Mouse (Mus musculus) C2C12 (cell line): ENCODE data around the gene Tmem121.

Experiments
- CTCF ChIP-seq: IDR thresholded peaks from one replicate; pipeline ENCODE4 v1.5.1; 2011; ENCODE audit not compliant: control insufficient read depth, insufficient read depth, insufficient read length
- MYOD1 ChIP-seq: IDR thresholded peaks from one replicate; pipeline ENCODE4 v1.6.1; 2011; ENCODE audit warnings: low read depth; ENCODE audit not compliant: control insufficient read depth, insufficient read length

DNA sequence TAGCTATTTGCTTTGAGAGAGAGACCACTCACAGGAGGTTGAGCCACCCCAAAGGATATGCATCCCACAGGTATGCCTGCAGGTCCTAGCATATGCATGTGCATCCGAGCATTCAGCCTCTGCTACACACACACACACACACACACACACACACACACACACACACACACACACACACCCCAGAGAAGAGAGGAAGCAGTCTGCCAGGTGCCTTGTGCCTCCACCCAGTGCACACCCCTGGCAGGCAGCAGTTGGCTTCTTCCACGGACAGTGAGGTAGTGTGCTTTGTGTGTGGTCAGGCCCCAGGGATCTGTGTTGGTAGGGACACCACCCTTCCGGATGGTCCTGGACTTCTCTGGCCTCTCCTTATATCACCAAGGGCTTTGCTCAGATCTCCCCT, 35.8 kb upstream of the Tmem121 start:
- TF ChIP-seq CTCF (no peak), MYOD1 (no peak)
